In the genomic region with DNA sequence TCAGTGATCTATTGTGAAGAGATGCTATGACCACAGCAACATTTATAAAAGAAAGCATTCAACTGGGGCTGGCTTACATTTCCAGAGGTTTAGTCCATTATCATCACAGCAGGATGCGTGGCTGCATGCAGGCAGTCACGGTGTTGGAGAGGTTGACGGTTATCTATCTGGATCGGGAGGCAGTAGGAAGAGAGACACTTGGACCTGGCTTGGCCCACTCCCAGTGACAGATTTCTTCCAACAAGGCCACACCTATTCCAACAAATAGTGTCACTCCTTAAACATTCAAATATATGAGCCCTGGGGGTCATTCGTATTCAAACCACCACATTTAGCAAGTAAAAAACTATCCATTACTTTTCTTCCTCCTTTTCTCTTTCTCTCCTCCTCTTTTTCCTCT, we compare ENCODE assay signal across 30 mouse cellular contexts.
"Had no signal": no experiment of that assay in that cellular context is flagged by ENCODE, and none has a peak within 500 bp of the region (broad histone marks: within the 10 kb centered on the region; RNA-seq: fewer than 3 reads in every experiment).

No protein-coding gene starts in this region.

- H3K27me3 ChIP-seq: limb, embryonic 12.5 days; limb, embryonic 13.5 days; limb, embryonic 15.5 days; liver, embryonic 12.5 days; liver, embryonic 13.5 days; liver, embryonic 15.5 days; lung, embryonic 15.5 days; midbrain, embryonic 12.5 days; midbrain, embryonic 13.5 days; midbrain, embryonic 15.5 days had no signal

- H3K27ac ChIP-seq: left cerebral cortex, adult 2 months; limb, embryonic 10.5 days; limb, embryonic 12.5 days; limb, embryonic 13.5 days; limb, embryonic 15.5 days; liver, embryonic 12.5 days; liver, embryonic 13.5 days; liver, embryonic 14.5 days; liver, embryonic 15.5 days; lung, embryonic 15.5 days; macrophage; midbrain, embryonic 12.5 days; midbrain, embryonic 13.5 days; midbrain, embryonic 15.5 days had no signal

- DNase-seq: left cerebral cortex, postnatal 4 days; liver; liver, embryonic 13.5 days; liver, postnatal 0 days; lung, adult 18-20 months; lung, adult 2 months; lung, embryonic 14.5 days; lung, postnatal 10 days; lung, postnatal 14 days; lung, postnatal 36 days; lung, postnatal 4 days; midbrain, embryonic 14.5 days had no signal

- H3K4me3 ChIP-seq: left cerebral cortex, adult 2 months; limb, embryonic 10.5 days; limb, embryonic 12.5 days; limb, embryonic 13.5 days; limb, embryonic 15.5 days; liver, embryonic 12.5 days; liver, embryonic 13.5 days; liver, embryonic 15.5 days; lung, embryonic 15.5 days; megakaryocyte, embryonic 14.5 days; midbrain, embryonic 12.5 days; midbrain, embryonic 13.5 days; midbrain, embryonic 15.5 days; myocyte had no signal

- H3K36me3 ChIP-seq: limb, embryonic 10.5 days; limb, embryonic 12.5 days; limb, embryonic 13.5 days; limb, embryonic 15.5 days; liver, embryonic 12.5 days; liver, embryonic 13.5 days; liver, embryonic 15.5 days; lung, embryonic 15.5 days; midbrain, embryonic 12.5 days; midbrain, embryonic 13.5 days; midbrain, embryonic 15.5 days had no signal

- H3K9ac ChIP-seq: limb, embryonic 12.5 days; limb, embryonic 13.5 days; limb, embryonic 15.5 days; liver, embryonic 12.5 days; liver, embryonic 13.5 days; liver, embryonic 14.5 days; liver, embryonic 15.5 days; liver, postnatal 0 days; lung, embryonic 14.5 days; lung, embryonic 15.5 days; midbrain, embryonic 12.5 days; midbrain, embryonic 13.5 days; midbrain, embryonic 15.5 days had no signal

- H3K4me2 ChIP-seq: limb, embryonic 12.5 days; limb, embryonic 13.5 days; limb, embryonic 15.5 days; liver, embryonic 11.5 days; liver, embryonic 12.5 days; liver, embryonic 13.5 days; liver, embryonic 15.5 days; lung, embryonic 14.5 days; lung, embryonic 15.5 days; midbrain, embryonic 12.5 days; midbrain, embryonic 13.5 days; midbrain, embryonic 15.5 days had no signal

- H3K4me1 ChIP-seq: liver, embryonic 12.5 days; liver, embryonic 13.5 days; liver, embryonic 15.5 days; midbrain, embryonic 12.5 days; midbrain, embryonic 13.5 days; midbrain, embryonic 15.5 days had no signal

- ATAC-seq: liver, embryonic 12.5 days; liver, postnatal 0 days; lung, postnatal 0 days; midbrain, embryonic 13.5 days; midbrain, embryonic 15.5 days; midbrain, embryonic 16.5 days had no signal

- H3K9me3 ChIP-seq: limb, embryonic 10.5 days; limb, embryonic 15.5 days; liver, embryonic 12.5 days; liver, embryonic 13.5 days; liver, embryonic 15.5 days; lung, embryonic 15.5 days; midbrain, embryonic 12.5 days; midbrain, embryonic 13.5 days; midbrain, embryonic 15.5 days had no signal
